Mouse (Mus musculus): Measurements from ENCODE around the gene Kcnip1.

Kcnip1 gene

GRCm38 (mm10) chr11:33908360-33909175 is 84.4 kb downstream of the Kcnip1 start:
- DNase-seq (ENCODE audit: extremely low read depth, low read depth, low spot score): no peak

GRCm38 (mm10) chr11:33903494-33903893 is 89.5 kb downstream of the Kcnip1 start:
- no peak for DNase-seq (ENCODE audit: extremely low read depth, low read depth, low spot score)

- no peak for DNase-seq (ENCODE audit: extremely low read depth, low read depth, low spot score)
Measured at GRCm38 (mm10) chr11:33902377-33902776, 90.6 kb downstream of the Kcnip1 start.

- DNase-seq (ENCODE audit: extremely low read depth, low read depth, low spot score): no peak
Measured at GRCm38 (mm10) chr11:33901783-33902182, 91.2 kb downstream of the Kcnip1 start.

- no peak for DNase-seq (ENCODE audit: extremely low read depth, low read depth, low spot score)
Measured at GRCm38 (mm10) chr11:33891084-33891483, 101.9 kb downstream of the Kcnip1 start.

- no peak for DNase-seq (ENCODE audit: extremely low read depth, low read depth, low spot score)
Measured at GRCm38 (mm10) chr11:33890382-33890781, 102.6 kb downstream of the Kcnip1 start.

GRCm38 (mm10) chr11:33887660-33888059 is 105.3 kb downstream of the Kcnip1 start:
- no peak for DNase-seq (ENCODE audit: extremely low read depth, low read depth, low spot score)

GRCm38 (mm10) chr11:33885981-33886380 is 107.0 kb downstream of the Kcnip1 start:
- DNase-seq (ENCODE audit: extremely low read depth, low read depth, low spot score): no peak

GRCm38 (mm10) chr11:33882731-33883328 is 110.1 kb downstream of the Kcnip1 start:
- DNase-seq (ENCODE audit: extremely low read depth, low read depth, low spot score): peak; percentile 75

- no peak for DNase-seq (ENCODE audit: extremely low read depth, low read depth, low spot score)
Measured at GRCm38 (mm10) chr11:33874925-33875324, 118.0 kb downstream of the Kcnip1 start.

GRCm38 (mm10) chr11:33873071-33873781 is 119.7 kb downstream of the Kcnip1 start:
- DNase-seq (ENCODE audit: extremely low read depth, low read depth, low spot score): no peak

GRCm38 (mm10) chr11:33872716-33873048 is 120.3 kb downstream of the Kcnip1 start:
- no peak for DNase-seq (ENCODE audit: extremely low read depth, low read depth, low spot score)

- DNase-seq (ENCODE audit: extremely low read depth, low read depth, low spot score): no peak
Measured at GRCm38 (mm10) chr11:33871998-33872715, 120.8 kb downstream of the Kcnip1 start.

GRCm38 (mm10) chr11:33870246-33870645 is 122.7 kb downstream of the Kcnip1 start:
- DNase-seq (ENCODE audit: extremely low read depth, low read depth, low spot score): no peak

GRCm38 (mm10) chr11:33869559-33869958 is 123.4 kb downstream of the Kcnip1 start:
- no peak for DNase-seq (ENCODE audit: extremely low read depth, low read depth, low spot score)

- no peak for DNase-seq (ENCODE audit: extremely low read depth, low read depth, low spot score)
Measured at GRCm38 (mm10) chr11:33866775-33867174, 126.2 kb downstream of the Kcnip1 start.

- no peak for DNase-seq (ENCODE audit: extremely low read depth, low read depth, low spot score)
Measured at GRCm38 (mm10) chr11:33864245-33864644, 128.7 kb downstream of the Kcnip1 start.

- no peak for DNase-seq (ENCODE audit: extremely low read depth, low read depth, low spot score)
Measured at GRCm38 (mm10) chr11:33861823-33862222, 131.1 kb downstream of the Kcnip1 start.

GRCm38 (mm10) chr11:33860905-33861582 is 131.9 kb downstream of the Kcnip1 start:
- no peak for DNase-seq (ENCODE audit: extremely low read depth, low read depth, low spot score)

GRCm38 (mm10) chr11:33849614-33850013 is 143.3 kb downstream of the Kcnip1 start:
- peak; percentile 74 for DNase-seq (ENCODE audit: extremely low read depth, low read depth, low spot score)

- no peak for DNase-seq (ENCODE audit: extremely low read depth, low read depth, low spot score)
Measured at GRCm38 (mm10) chr11:33848685-33849084, 144.3 kb downstream of the Kcnip1 start.
